Mouse (Mus musculus): ENCODE measurements at regions not wholly inside any gene's neighbourhood (a gene's known extent, or its start where the extent isn't known, plus 50 kb on each side); places are given as distances from the start of the nearest gene placed in this dataset.

DNA sequence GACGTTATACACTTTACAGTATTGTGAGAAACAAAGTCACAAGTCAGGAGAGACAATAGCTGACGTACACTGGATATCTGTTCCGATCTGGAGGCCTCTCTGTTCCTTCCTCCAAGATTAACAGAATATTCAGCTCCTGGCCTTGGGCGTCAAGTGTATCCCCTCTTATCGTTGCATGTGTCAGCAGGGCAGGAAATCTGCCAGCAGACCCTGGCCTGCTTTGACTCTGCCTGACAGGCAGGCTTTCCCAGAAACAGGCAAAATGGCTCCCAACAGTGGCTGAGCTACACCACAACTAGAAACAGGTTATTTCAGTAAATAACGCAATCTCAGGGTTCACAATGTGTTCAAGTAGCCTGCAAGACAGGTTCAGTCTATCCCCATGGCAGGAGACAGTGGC, 112.3 kb upstream of the Otogl start:
- no peaks in the 10 kb centered on the region for H3K4me1 ChIP-seq
- 84% methylated on average over 6 of the region's 6 CpGs for WGBS
- no peaks in the 10 kb centered on the region for H3K27me3 ChIP-seq (replicated peaks)
- no peak overlapping the region for H3K4me3 ChIP-seq
- H3K36me3 ChIP-seq (replicated peaks): no peaks in the 10 kb centered on the region
- H3K9me3 ChIP-seq: no peaks in the 10 kb centered on the region
- no peak for ATAC-seq (replicated peaks)
- no peak overlapping the region for H3K27ac ChIP-seq
- H3K4me2 ChIP-seq: no peak overlapping the region
- no peak overlapping the region for H3K9ac ChIP-seq

- H3K27ac ChIP-seq: no peak overlapping the region
- no peaks in the 10 kb centered on the region for H3K36me3 ChIP-seq (replicated peaks)
- ATAC-seq (replicated peaks): no peak
- no peak overlapping the region for H3K4me3 ChIP-seq
- H3K4me2 ChIP-seq: no peak overlapping the region
- H3K9me3 ChIP-seq: no peaks in the 10 kb centered on the region
- no peaks in the 10 kb centered on the region for H3K27me3 ChIP-seq (replicated peaks)
- H3K4me1 ChIP-seq: no peaks in the 10 kb centered on the region
- 94% methylated on average over 1 of the region's 1 CpGs for WGBS
- no peak overlapping the region for H3K9ac ChIP-seq
Observed at GRCm38 (mm10) chr10:108016552-108016951, 104.6 kb upstream of the Otogl start.

DNA sequence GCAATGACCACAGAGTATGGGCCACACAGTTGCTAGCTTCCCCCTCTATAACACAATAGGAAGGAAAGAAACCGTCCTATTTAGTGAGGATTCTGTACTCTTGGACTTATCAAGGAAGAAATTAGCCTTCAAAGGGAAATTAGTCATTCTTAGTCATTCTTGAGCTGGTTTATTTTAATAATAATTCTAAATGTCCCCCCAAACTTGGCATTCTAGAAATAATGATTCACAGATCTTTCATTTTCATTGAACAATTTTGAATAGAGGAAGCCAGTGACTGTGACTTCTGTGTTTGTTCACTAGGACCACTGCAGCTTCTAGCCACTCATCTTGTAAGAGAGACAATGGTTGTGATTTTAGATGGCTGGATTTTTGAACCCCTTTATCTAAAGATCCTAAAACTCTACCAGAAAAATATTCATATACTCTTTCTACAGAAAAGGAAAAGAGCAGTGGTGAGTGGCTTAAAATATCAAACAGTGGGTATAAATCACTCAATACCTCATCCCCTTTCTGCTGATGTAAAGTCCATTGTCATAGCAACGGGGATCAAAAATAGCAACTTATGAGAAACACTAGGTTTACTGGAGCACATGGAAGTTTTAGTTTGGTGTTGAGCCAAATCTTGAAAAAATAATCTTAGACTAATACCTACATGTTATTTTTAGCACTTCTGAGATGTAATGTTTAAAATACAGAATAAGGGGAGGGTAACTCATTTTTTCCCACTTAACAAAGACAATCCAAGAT, 83.1 kb upstream of the Otogl start:
- 82% methylated on average over 2 of the region's 2 CpGs for WGBS

DNA sequence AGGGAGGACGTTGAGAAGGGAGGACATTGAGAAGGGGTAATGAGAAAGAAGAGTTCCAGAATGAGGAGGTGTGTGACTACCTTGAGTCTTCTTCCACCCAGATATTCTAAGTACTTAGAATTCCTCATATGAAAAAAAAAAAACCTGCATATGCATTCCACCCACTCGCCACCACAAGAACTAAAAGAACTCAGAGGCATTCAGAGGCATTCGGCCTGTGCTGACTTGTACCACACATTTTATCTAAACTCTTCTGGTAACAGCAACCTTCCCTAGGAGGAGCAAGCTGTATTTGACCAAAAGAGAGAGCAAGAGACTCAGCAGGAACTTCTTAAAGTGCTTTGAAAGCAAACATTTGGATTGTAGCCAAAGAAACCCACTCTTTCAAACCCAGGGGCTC, 80.7 kb upstream of the Otogl start:
- Histone ChIP-seq H3K27me3 (replicated peaks) (no peaks in the 10 kb centered on the region), H3K9me3 (no peaks in the 10 kb centered on the region), H3K4me1 (no peaks in the 10 kb centered on the region), H3K4me2 (no peak overlapping the region), H3K4me3 (no peak overlapping the region), H3K9ac (no peak overlapping the region), H3K27ac (no peak overlapping the region), H3K36me3 (replicated peaks) (no peaks in the 10 kb centered on the region)
- ATAC-seq (replicated peaks): no peak
- 81% methylated on average over 3 of the region's 3 CpGs for WGBS

More for the DNA sequence above, 83.1 kb upstream of the Otogl start:
- H3K9ac ChIP-seq: no peak overlapping the region
- no peak overlapping the region for H3K4me3 ChIP-seq
- no peak overlapping the region for H3K27ac ChIP-seq
- H3K27me3 ChIP-seq (replicated peaks): no peaks in the 10 kb centered on the region
- H3K9me3 ChIP-seq: no peaks in the 10 kb centered on the region
- H3K4me1 ChIP-seq: no peaks in the 10 kb centered on the region
- no peak overlapping the region for H3K4me2 ChIP-seq
- ATAC-seq (replicated peaks): no peak
- no peaks in the 10 kb centered on the region for H3K36me3 ChIP-seq (replicated peaks)

GRCm38 (mm10) chr10:107990557-107990956, 78.6 kb upstream of the Otogl start:
- no peaks in the 10 kb centered on the region for H3K4me1 ChIP-seq
- no peaks in the 10 kb centered on the region for H3K36me3 ChIP-seq (replicated peaks)
- no peak overlapping the region for H3K4me2 ChIP-seq
- H3K4me3 ChIP-seq: no peak overlapping the region
- H3K27ac ChIP-seq: no peak overlapping the region
- ATAC-seq (replicated peaks): no peak
- 93% methylated on average over 3 of the region's 3 CpGs for WGBS
- no peaks in the 10 kb centered on the region for H3K27me3 ChIP-seq (replicated peaks)
- H3K9me3 ChIP-seq: no peaks in the 10 kb centered on the region
- no peak overlapping the region for H3K9ac ChIP-seq

DNA sequence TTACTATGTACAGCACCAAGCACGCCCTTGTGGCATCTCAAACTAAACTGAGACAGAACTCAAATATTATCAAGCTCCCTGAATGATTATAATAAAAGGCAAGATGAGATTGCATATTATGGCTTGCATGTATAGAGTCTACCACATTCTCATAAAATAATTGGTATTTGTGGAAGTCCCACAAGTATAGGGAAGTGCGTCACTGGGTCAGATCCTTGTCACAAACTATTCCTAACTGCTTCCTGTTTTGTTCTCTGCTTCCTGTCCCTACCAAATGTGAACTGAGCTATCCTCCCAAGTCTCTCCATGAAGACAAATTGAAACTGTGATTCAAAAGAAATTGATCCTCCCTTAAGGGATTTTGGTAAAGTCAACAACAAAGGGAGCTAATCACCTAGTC, 78.0 kb upstream of the Otogl start:
- Histone ChIP-seq H3K4me1 (no peaks in the 10 kb centered on the region), H3K36me3 (replicated peaks) (no peaks in the 10 kb centered on the region), H3K27ac (no peak overlapping the region), H3K9me3 (no peaks in the 10 kb centered on the region), H3K4me3 (no peak overlapping the region), H3K4me2 (no peak overlapping the region), H3K27me3 (replicated peaks) (no peaks in the 10 kb centered on the region), H3K9ac (no peak overlapping the region)
- ATAC-seq (replicated peaks): no peak
- 93% methylated on average over 2 of the region's 2 CpGs for WGBS

- 76% methylated on average over 5 of the region's 5 CpGs for WGBS
Observed at GRCm38 (mm10) chr10:107982632-107983031, 70.7 kb upstream of the Otogl start.

GRCm38 (mm10) chr10:107982082-107982481, 70.1 kb upstream of the Otogl start:
- no peak overlapping the region for H3K4me2 ChIP-seq
- no peak overlapping the region for H3K9ac ChIP-seq
- 100% methylated on average over 1 of the region's 1 CpGs for WGBS
- no peaks in the 10 kb centered on the region for H3K9me3 ChIP-seq
- H3K27me3 ChIP-seq (replicated peaks): no peaks in the 10 kb centered on the region
- H3K36me3 ChIP-seq (replicated peaks): no peaks in the 10 kb centered on the region
- ATAC-seq (replicated peaks): no peak
- no peak overlapping the region for H3K27ac ChIP-seq
- no peaks in the 10 kb centered on the region for H3K4me1 ChIP-seq
- H3K4me3 ChIP-seq: no peak overlapping the region

More at GRCm38 (mm10) chr10:107982632-107983031, 70.7 kb upstream of the Otogl start:
- ATAC-seq (replicated peaks): no peak
- H3K36me3 ChIP-seq (replicated peaks): no peaks in the 10 kb centered on the region
- H3K27ac ChIP-seq: no peak overlapping the region
- no peak overlapping the region for H3K9ac ChIP-seq
- H3K27me3 ChIP-seq (replicated peaks): no peaks in the 10 kb centered on the region
- no peaks in the 10 kb centered on the region for H3K9me3 ChIP-seq
- no peak overlapping the region for H3K4me2 ChIP-seq
- no peak overlapping the region for H3K4me3 ChIP-seq
- H3K4me1 ChIP-seq: no peaks in the 10 kb centered on the region

DNA sequence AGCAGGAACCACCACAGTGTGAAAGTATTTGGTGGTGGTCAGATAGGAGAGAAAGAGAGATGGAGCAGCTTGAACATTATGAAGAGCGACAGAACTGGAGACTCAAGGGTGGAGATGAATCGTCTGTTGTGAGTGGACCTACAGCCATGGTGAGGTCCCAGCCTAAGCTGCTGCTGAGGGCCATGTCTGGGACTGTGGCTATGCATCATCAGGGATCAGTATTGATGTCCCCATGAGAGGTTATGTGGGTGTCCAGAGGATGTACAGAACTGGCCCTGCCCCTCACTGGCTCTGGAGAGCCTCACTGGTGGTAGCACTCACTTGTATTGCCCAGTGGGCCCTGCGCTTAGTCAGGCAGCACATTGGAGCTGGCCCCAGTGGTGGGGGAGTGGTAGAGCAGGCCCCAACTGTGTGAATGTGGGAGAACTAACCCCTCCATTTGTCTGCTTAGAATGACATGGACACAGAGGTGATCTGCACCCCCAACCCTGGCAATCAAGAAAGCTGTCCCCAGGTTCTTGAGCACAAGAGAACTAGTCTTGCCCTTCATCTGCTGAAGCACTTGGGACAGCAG, 64.5 kb upstream of the Otogl start:
- Histone ChIP-seq H3K27me3 (replicated peaks) (no peaks in the 10 kb centered on the region), H3K4me2 (no peak overlapping the region), H3K27ac (no peak overlapping the region), H3K9ac (no peak overlapping the region), H3K9me3 (no peaks in the 10 kb centered on the region), H3K4me1 (no peaks in the 10 kb centered on the region), H3K4me3 (no peak overlapping the region), H3K36me3 (replicated peaks) (no peaks in the 10 kb centered on the region)
- ATAC-seq (replicated peaks): no peak
- WGBS: 90% methylated on average over 3 of the region's 3 CpGs

- H3K4me1 ChIP-seq: no peaks in the 10 kb centered on the region
- H3K4me3 ChIP-seq: no peak overlapping the region
- no peak for ATAC-seq (replicated peaks)
- H3K27me3 ChIP-seq (replicated peaks): no peaks in the 10 kb centered on the region
- H3K27ac ChIP-seq: no peak overlapping the region
- no peaks in the 10 kb centered on the region for H3K9me3 ChIP-seq
- no peaks in the 10 kb centered on the region for H3K36me3 ChIP-seq (replicated peaks)
- H3K4me2 ChIP-seq: no peak overlapping the region
- no peak overlapping the region for H3K9ac ChIP-seq
Observed at GRCm38 (mm10) chr10:107971748-107972147, 59.8 kb upstream of the Otogl start.

- Histone ChIP-seq H3K4me2 (no peak overlapping the region), H3K9me3 (no peaks in the 10 kb centered on the region), H3K36me3 (replicated peaks) (no peaks in the 10 kb centered on the region), H3K27ac (no peak overlapping the region), H3K9ac (no peak overlapping the region), H3K4me1 (no peaks in the 10 kb centered on the region), H3K4me3 (no peak overlapping the region), H3K27me3 (replicated peaks) (no peaks in the 10 kb centered on the region)
- 94% methylated on average over 11 of the region's 11 CpGs for WGBS
- ATAC-seq (replicated peaks): no peak
Observed at GRCm38 (mm10) chr10:107966996-107967395, 55.1 kb upstream of the Otogl start.

- 81% methylated on average over 1 of the region's 1 CpGs for WGBS
Observed at GRCm38 (mm10) chr10:107964022-107964421, 52.1 kb upstream of the Otogl start.

DNA sequence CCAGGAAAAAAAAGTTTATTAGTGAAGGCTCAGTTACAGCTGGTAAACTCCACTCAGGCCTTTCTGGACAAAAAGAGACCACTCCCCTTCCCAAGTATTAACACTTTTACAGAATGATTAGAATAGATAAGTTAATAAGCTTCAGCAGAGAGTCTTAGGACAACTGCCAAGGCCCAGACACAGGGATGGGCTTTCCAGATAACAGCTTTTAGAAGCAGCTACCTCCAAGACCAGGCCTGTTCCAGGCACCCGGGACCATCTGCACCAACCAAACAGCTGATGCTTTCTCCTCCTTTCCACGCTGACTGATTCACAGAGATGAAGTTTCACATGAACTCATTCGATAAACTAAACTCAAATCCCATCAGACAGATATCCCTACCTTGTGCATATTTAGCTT, 50.2 kb upstream of the Otogl start:
- no peak for ATAC-seq (replicated peaks)
- 90% methylated on average over 3 of the region's 3 CpGs for WGBS
- Histone ChIP-seq H3K36me3 (replicated peaks) (no peaks in the 10 kb centered on the region), H3K4me3 (no peak overlapping the region), H3K9ac (no peak overlapping the region), H3K27ac (no peak overlapping the region), H3K4me1 (no peaks in the 10 kb centered on the region), H3K9me3 (no peaks in the 10 kb centered on the region), H3K27me3 (replicated peaks) (no peaks in the 10 kb centered on the region), H3K4me2 (no peak overlapping the region)

More at GRCm38 (mm10) chr10:107964022-107964421, 52.1 kb upstream of the Otogl start:
- no peak overlapping the region for H3K9ac ChIP-seq
- no peaks in the 10 kb centered on the region for H3K36me3 ChIP-seq (replicated peaks)
- H3K4me1 ChIP-seq: no peaks in the 10 kb centered on the region
- no peaks in the 10 kb centered on the region for H3K27me3 ChIP-seq (replicated peaks)
- no peaks in the 10 kb centered on the region for H3K9me3 ChIP-seq
- no peak overlapping the region for H3K4me3 ChIP-seq
- H3K27ac ChIP-seq: no peak overlapping the region
- H3K4me2 ChIP-seq: no peak overlapping the region
- no peak for ATAC-seq (replicated peaks)
